ENCODE assay signal across 17 mouse cellular contexts in the genomic region with DNA sequence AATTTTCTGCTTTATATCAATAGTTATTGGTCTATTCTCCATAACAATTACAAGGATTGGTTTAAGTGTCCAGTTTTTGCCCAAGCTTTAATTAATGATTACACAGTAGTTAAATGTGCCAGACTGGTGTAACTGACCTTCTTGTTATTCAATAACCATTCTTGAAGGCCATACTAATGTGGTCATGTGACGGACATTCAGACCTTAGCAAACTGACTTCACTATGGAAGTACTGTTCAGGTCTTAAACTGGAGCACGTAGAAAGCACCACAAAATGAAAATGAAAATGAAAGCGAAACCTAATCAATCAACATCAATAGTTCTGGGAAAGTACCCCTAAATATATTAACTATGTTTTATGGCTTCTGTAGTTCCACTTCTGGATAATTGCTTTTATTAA. TPM values are rescaled to one million over a fixed set of nuclear protein-coding genes. Genes with fewer than 3 reads are reported as not detected.
DNase-seq lines count a peak whose midpoint lies in the region; ATAC-seq and TF ChIP-seq lines count a peak whose summit lies in the region.
"Had no signal": no experiment of that assay in that cellular context is flagged by ENCODE, and none has a peak within 500 bp of the region (broad histone marks: within the 10 kb centered on the region; RNA-seq: fewer than 3 reads in every experiment).

No protein-coding gene starts in this region.

- no peak overlapping the region for H3K4me2 ChIP-seq in stomach, embryonic 15.5 days
- H3K4me2 ChIP-seq in stomach, postnatal 0 days (replicated peaks; ENCODE audit: low read depth) = no peak overlapping the region
- H3K4me2 ChIP-seq in intestine, embryonic 14.5 days (ENCODE audit: low read length) = no peak overlapping the region
- H3K4me2 ChIP-seq: hindbrain, embryonic 15.5 days; limb, embryonic 13.5 days; lung, embryonic 15.5 days had no signal

- peak; percentile 89 for DNase-seq in kidney, adult 2 months
- DNase-seq in kidney, adult 18-20 months = no peak
- no peak for DNase-seq in stomach, postnatal 0 days (ENCODE audit: low spot score)
- no peak for DNase-seq in intestine, embryonic 14.5 days (ENCODE audit: low spot score)
- peak; percentile 35 for DNase-seq in splenic B cell, adult 2 months (ENCODE audit: low read depth, low spot score)
- no peak for DNase-seq in urinary bladder, postnatal 10 days (ENCODE audit: low spot score)
- DNase-seq in T-cell, adult 2 months (ENCODE audit: low spot score) = no peak
- DNase-seq: B cell, adult 2 months; cerebellum, postnatal 14 days; heart, postnatal 10 days had no signal

- no peak overlapping the region for H3K27ac ChIP-seq in kidney, adult 2 months (ENCODE audit: insufficient read depth, low read depth, low read length)
- H3K27ac ChIP-seq in stomach, embryonic 15.5 days = no peak overlapping the region
- no peak overlapping the region for H3K27ac ChIP-seq in stomach, postnatal 0 days (replicated peaks)
- H3K27ac ChIP-seq in intestine, embryonic 14.5 days (ENCODE audit: low read depth) = no peak overlapping the region
- H3K27ac ChIP-seq: hindbrain, embryonic 15.5 days; limb, embryonic 13.5 days; lung, embryonic 15.5 days had no signal

- peaks cover 16% of the 10 kb centered on the region for H3K4me1 ChIP-seq in kidney, adult 2 months (ENCODE audit: control insufficient read depth, insufficient read depth, low read length)
- no peaks in the 10 kb centered on the region for H3K4me1 ChIP-seq in stomach, embryonic 15.5 days
- H3K4me1 ChIP-seq in stomach, postnatal 0 days (replicated peaks; ENCODE audit: control insufficient read depth, insufficient read depth) = no peaks in the 10 kb centered on the region
- no peaks in the 10 kb centered on the region; the same call in 1 of the 2 replicates for H3K4me1 ChIP-seq in intestine, embryonic 14.5 days (replicated peaks; ENCODE audit: control insufficient read depth, insufficient read depth, low read length)
- H3K4me1 ChIP-seq: hindbrain, embryonic 15.5 days; limb, embryonic 13.5 days; lung, embryonic 15.5 days had no signal

- no peak overlapping the region for H3K9ac ChIP-seq in stomach, embryonic 15.5 days
- H3K9ac ChIP-seq in stomach, postnatal 0 days (ENCODE audit: low read length) = no peak overlapping the region
- no peak overlapping the region for H3K9ac ChIP-seq in intestine, embryonic 14.5 days (ENCODE audit: low read length)
- H3K9ac ChIP-seq: hindbrain, embryonic 15.5 days; limb, embryonic 13.5 days; lung, embryonic 15.5 days had no signal

- no peak for TF ChIP-seq POLR2A in kidney, adult 2 months (IDR thresholded peaks at IDR 0.05; ENCODE audit: low read depth, low read length)

- TF ChIP-seq CTCF in kidney, adult 2 months (conservative IDR thresholded peaks at IDR 0.05; ENCODE audit: insufficient read depth, insufficient read length, low read depth, low read length) = no peak
- TF ChIP-seq CTCF in stomach, postnatal 0 days (IDR thresholded peaks at IDR 0.05; ENCODE audit: low read depth) = no peak

- TF ChIP-seq EP300 in stomach, postnatal 0 days (optimal IDR thresholded peaks at IDR 0.05) = no peak

- H3K4me3 ChIP-seq in kidney, adult 2 months (ENCODE audit: insufficient read depth, low read depth, low read length) = no peak overlapping the region
- H3K4me3 ChIP-seq in stomach, embryonic 15.5 days (replicated peaks) = no peak overlapping the region
- no peak overlapping the region for H3K4me3 ChIP-seq in stomach, postnatal 0 days (ENCODE audit: low read depth, low read length)
- H3K4me3 ChIP-seq in intestine, embryonic 14.5 days (ENCODE audit: low read depth, low read length) = no peak overlapping the region
- H3K4me3 ChIP-seq: hindbrain, embryonic 15.5 days; limb, embryonic 13.5 days; lung, embryonic 15.5 days had no signal

- no peaks in the 10 kb centered on the region for H3K9me3 ChIP-seq in stomach, embryonic 15.5 days
- no peaks in the 10 kb centered on the region for H3K9me3 ChIP-seq in stomach, postnatal 0 days (ENCODE audit: control insufficient read depth, low read length)
- H3K9me3 ChIP-seq in intestine, embryonic 14.5 days (ENCODE audit: control insufficient read depth, low read length) = no peaks in the 10 kb centered on the region
- H3K9me3 ChIP-seq: hindbrain, embryonic 15.5 days; limb, embryonic 13.5 days; lung, embryonic 15.5 days had no signal

- 39% methylated on average over 3 of the region's 3 CpGs for WGBS in kidney, adult 2 months
- WGBS in stomach, embryonic 15.5 days = 74% methylated on average over 3 of the region's 3 CpGs
- WGBS in stomach, postnatal 0 days = 78% methylated on average over 3 of the region's 3 CpGs
- WGBS in intestine, embryonic 14.5 days = 74% methylated on average over 3 of the region's 3 CpGs

- ATAC-seq in stomach, embryonic 15.5 days (ENCODE audit: insufficient read depth, low FRiP score, low read depth) = 0 out of 2 replicates have a peak, but pooled peaks have one; percentile 56
- no peak for ATAC-seq in stomach, postnatal 0 days (ENCODE audit: low FRiP score, low TSS enrichment)
- ATAC-seq in intestine, embryonic 14.5 days (replicated peaks; ENCODE audit: low FRiP score, low TSS enrichment, low read depth) = peak; percentile 58; the same call in 1 of the 2 replicates
- ATAC-seq: forebrain, embryonic 16.5 days had no signal

- no peaks in the 10 kb centered on the region for H3K36me3 ChIP-seq in kidney, adult 2 months (ENCODE audit: control insufficient read depth, insufficient read depth, low read length)
- no peaks in the 10 kb centered on the region for H3K36me3 ChIP-seq in stomach, embryonic 15.5 days
- H3K36me3 ChIP-seq in stomach, postnatal 0 days (ENCODE audit: control insufficient read depth, insufficient read depth, low read length) = no peaks in the 10 kb centered on the region
- H3K36me3 ChIP-seq in intestine, embryonic 14.5 days (ENCODE audit: control insufficient read depth, insufficient read depth, low read length) = no peaks in the 10 kb centered on the region
- no peaks in the 10 kb centered on the region; the same call in 1 of the 2 replicates for H3K36me3 ChIP-seq in splenic B cell, adult 2 months (ENCODE audit: control insufficient read depth, insufficient read depth, low read length, poor library complexity, severe bottlenecking)
- H3K36me3 ChIP-seq: hindbrain, embryonic 15.5 days; limb, embryonic 13.5 days; lung, embryonic 15.5 days had no signal

- no peaks in the 10 kb centered on the region for H3K27me3 ChIP-seq in kidney, adult 2 months (replicated peaks; ENCODE audit: control insufficient read depth, insufficient read depth, low read length)
- H3K27me3 ChIP-seq in stomach, embryonic 15.5 days (replicated peaks) = no peaks in the 10 kb centered on the region
- H3K27me3 ChIP-seq in stomach, postnatal 0 days (ENCODE audit: control insufficient read depth, insufficient read depth, low read length) = no peaks in the 10 kb centered on the region
- H3K27me3 ChIP-seq in intestine, embryonic 14.5 days (replicated peaks; ENCODE audit: control insufficient read depth, insufficient read depth, low read length) = no peaks in the 10 kb centered on the region
- no peaks in the 10 kb centered on the region for H3K27me3 ChIP-seq in splenic B cell, adult 2 months (ENCODE audit: control insufficient read depth, insufficient read depth, low read length, poor library complexity, severe bottlenecking)
- H3K27me3 ChIP-seq: hindbrain, embryonic 15.5 days; limb, embryonic 13.5 days; lung, embryonic 15.5 days had no signal

RNA-seq across cellular contexts. Expression of a gene that starts 16.5 kb away (rescaled TPM):
- polyA plus RNA-seq in kidney, adult 2 months (2012; rRNA removed) = not detected in 2 replicates
- polyA plus RNA-seq in stomach, embryonic 15.5 days (2015; fragmentation: Nextera tagmentation; extraction: Ambion mirVana) = 0.28 TPM in 1 of 2 replicates, not detected in the other
- 0.11 and 0.23 TPM in 2 replicates for polyA plus RNA-seq in stomach, postnatal 0 days (2015; fragmentation: Nextera tagmentation; extraction: Ambion mirVana)
- polyA plus RNA-seq in intestine, embryonic 14.5 days (2014; fragmentation: Nextera tagmentation; extraction: Ambion mirVana) = 0.15 and 0.27 TPM in 2 replicates
- polyA plus RNA-seq: forebrain, embryonic 16.5 days; hindbrain, embryonic 15.5 days; limb, embryonic 13.5 days; small intestine, adult 2 months had no signal

RNA-seq across cellular contexts. Expression of a gene that starts 35.2 kb away (rescaled TPM):
- 0.54 and 0.56 TPM in 2 replicates for polyA plus RNA-seq in kidney, adult 2 months (2012; rRNA removed)
- 1.4 and 1.7 TPM in 2 replicates for polyA plus RNA-seq in stomach, embryonic 15.5 days (2015; fragmentation: Nextera tagmentation; extraction: Ambion mirVana)
- polyA plus RNA-seq in stomach, postnatal 0 days (2015; fragmentation: Nextera tagmentation; extraction: Ambion mirVana) = 0.33 and 0.40 TPM in 2 replicates
- polyA plus RNA-seq in intestine, embryonic 14.5 days (2014; fragmentation: Nextera tagmentation; extraction: Ambion mirVana) = 0.93 and 1.1 TPM in 2 replicates

RNA-seq across cellular contexts. Expression of a gene that starts 46.7 kb away (rescaled TPM):
- polyA plus RNA-seq in kidney, adult 2 months (2012; rRNA removed) = 42.3 and 52.8 TPM in 2 replicates
- polyA plus RNA-seq in stomach, embryonic 15.5 days (2015; fragmentation: Nextera tagmentation; extraction: Ambion mirVana) = not detected in 2 replicates
- polyA plus RNA-seq in stomach, postnatal 0 days (2015; fragmentation: Nextera tagmentation; extraction: Ambion mirVana) = not detected in 2 replicates
- not detected in 2 replicates for polyA plus RNA-seq in intestine, embryonic 14.5 days (2014; fragmentation: Nextera tagmentation; extraction: Ambion mirVana)
- polyA plus RNA-seq: forebrain, embryonic 16.5 days; hindbrain, embryonic 15.5 days; limb, embryonic 13.5 days; lung, embryonic 15.5 days; small intestine, adult 2 months had no signal

RNA-seq across cellular contexts. Expression of a gene that starts 50.6 kb away (rescaled TPM):
- not detected in 2 replicates for polyA plus RNA-seq in kidney, adult 2 months (2012; rRNA removed)
- not detected in 2 replicates for polyA plus RNA-seq in stomach, embryonic 15.5 days (2015; fragmentation: Nextera tagmentation; extraction: Ambion mirVana)
- polyA plus RNA-seq in stomach, postnatal 0 days (2015; fragmentation: Nextera tagmentation; extraction: Ambion mirVana) = not detected in 2 replicates
- not detected in 2 replicates for polyA plus RNA-seq in intestine, embryonic 14.5 days (2014; fragmentation: Nextera tagmentation; extraction: Ambion mirVana)
- polyA plus RNA-seq: forebrain, embryonic 16.5 days; hindbrain, embryonic 15.5 days; limb, embryonic 13.5 days; lung, embryonic 15.5 days; small intestine, adult 2 months; testis, adult 2 months had no signal

RNA-seq across cellular contexts. Expression of a gene that starts 58.9 kb away (rescaled TPM):
- polyA plus RNA-seq in kidney, adult 2 months (2012; rRNA removed) = not detected in 2 replicates
- polyA plus RNA-seq in stomach, embryonic 15.5 days (2015; fragmentation: Nextera tagmentation; extraction: Ambion mirVana) = not detected in 2 replicates
- polyA plus RNA-seq in stomach, postnatal 0 days (2015; fragmentation: Nextera tagmentation; extraction: Ambion mirVana) = not detected in 2 replicates
- not detected in 2 replicates for polyA plus RNA-seq in intestine, embryonic 14.5 days (2014; fragmentation: Nextera tagmentation; extraction: Ambion mirVana)
- polyA plus RNA-seq: forebrain, embryonic 16.5 days; hindbrain, embryonic 15.5 days; limb, embryonic 13.5 days; lung, embryonic 15.5 days; small intestine, adult 2 months had no signal

Comparison
In these comparisons a context has a peak if more than half of its experiments do, and no peak if none do; other contexts are left out.
1. DNase-seq: peak in kidney, adult 2 months (single experiment) and splenic B cell, adult 2 months (single experiment); none in kidney, adult 18-20 months (single experiment), stomach, postnatal 0 days (single experiment), intestine, embryonic 14.5 days (single experiment), urinary bladder, postnatal 10 days (single experiment) and T-cell, adult 2 months (single experiment).
2. RNA of a gene that starts 46.7 kb away (polyA plus RNA-seq): 42.3 to 52.8 TPM in kidney, adult 2 months; not detected in stomach, embryonic 15.5 days, not detected in stomach, postnatal 0 days and not detected in intestine, embryonic 14.5 days; every median in the first group is over 10 times any median in the second.